Mouse (Mus musculus): ENCODE measurements around the gene Gm8104.
"Not testable (repeated sequence)": the region's sequence is repeated elsewhere in the genome, so short reads cannot be mapped to it uniquely, and the experiment has no call there.

GRCm38 (mm10) chr14:43089103-43089919 is 11.1 kb upstream of the Gm8104 start:
- not testable (repeated sequence) for TF ChIP-seq CTCF (IDR thresholded peaks at IDR 0.05; ENCODE audit: low read depth, low read length); POLR2A (IDR thresholded peaks at IDR 0.05; ENCODE audit: extremely low read depth, insufficient read depth, low read length)

All from liver, adult 2 months (tissue).